Mouse (Mus musculus): ENCODE data around the gene H2afj. TPM values are rescaled to one million over a fixed set of nuclear protein-coding genes. Genes with fewer than 3 reads are reported as not detected.
"Not testable (repeated sequence)": the region's sequence is repeated elsewhere in the genome, so short reads cannot be mapped to it uniquely, and the experiment has no call there.

H2afj gene
- polyA plus RNA-seq, 1 experiment from 2014 or later = 107 TPM

DNA sequence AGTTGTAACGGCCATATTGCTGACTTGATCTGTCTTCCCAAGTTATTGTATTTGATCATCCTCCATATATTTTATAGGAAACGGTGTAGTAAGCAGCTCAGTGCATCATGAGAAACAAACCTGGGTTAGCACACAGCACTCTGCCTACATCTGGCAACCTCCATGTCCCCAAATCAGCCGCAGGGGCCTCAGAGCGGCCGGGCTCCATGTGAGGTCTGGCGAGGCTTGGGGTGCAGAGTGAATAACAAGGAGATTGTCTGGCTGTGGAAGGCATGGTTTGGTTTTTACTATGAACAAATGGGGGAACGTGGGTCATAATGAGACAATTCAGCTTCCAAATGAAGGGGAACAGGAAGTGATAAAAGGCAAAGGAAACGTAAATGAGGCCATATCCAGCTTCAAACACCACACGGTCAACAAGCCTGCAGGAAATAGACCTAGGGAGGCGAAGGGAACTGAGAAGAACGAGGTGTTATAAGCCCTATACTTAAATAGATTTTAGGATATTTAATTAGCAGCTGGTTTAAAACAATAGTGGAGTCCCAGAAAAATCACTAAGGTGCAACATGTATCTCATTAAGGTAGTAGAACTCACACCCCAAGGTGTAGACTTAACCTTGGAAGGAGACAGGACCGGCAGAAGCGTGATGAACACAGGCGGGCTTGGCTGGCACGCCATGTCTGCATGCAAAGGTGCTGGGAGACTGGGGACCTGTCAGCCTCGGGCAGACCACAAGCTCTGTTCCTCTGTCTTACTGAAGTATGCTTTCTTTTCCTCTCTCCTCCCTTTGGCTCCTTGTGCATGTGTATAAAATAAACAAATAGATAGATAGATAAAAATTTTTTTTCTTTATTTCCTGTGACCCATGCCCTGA is 14.9 kb upstream of the H2afj start:
- no peaks in the 10 kb centered on the region; the same call in 1 of the 2 replicates for H3K4me1 ChIP-seq (ENCODE audit: control insufficient read depth, insufficient read depth, low read length)
- peak overlapping the region; percentile 48 for H3K4me2 ChIP-seq
- H3K4me3 ChIP-seq (ENCODE audit: low read depth, low read length) = no peak overlapping the region
- ATAC-seq (ENCODE audit: low FRiP score) (peak; percentile 49; the same call in 1 of the 2 replicates), DNase-seq (ENCODE audit: low spot score, missing footprints) (no peak)
- no peak overlapping the region for H3K27ac ChIP-seq (ENCODE audit: low read depth, low read length)
- H3K9ac ChIP-seq (ENCODE audit: low read length) = no peak overlapping the region
- 28% methylated on average over 16 of the region's 16 CpGs for WGBS
- no peaks in the 10 kb centered on the region for H3K27me3 ChIP-seq (ENCODE audit: control insufficient read depth, insufficient read depth, low read length)
- H3K36me3 ChIP-seq (ENCODE audit: control insufficient read depth, insufficient read depth, low read length) = no peaks in the 10 kb centered on the region
- no peaks in the 10 kb centered on the region for H3K9me3 ChIP-seq (ENCODE audit: control insufficient read depth, low read length)

DNA sequence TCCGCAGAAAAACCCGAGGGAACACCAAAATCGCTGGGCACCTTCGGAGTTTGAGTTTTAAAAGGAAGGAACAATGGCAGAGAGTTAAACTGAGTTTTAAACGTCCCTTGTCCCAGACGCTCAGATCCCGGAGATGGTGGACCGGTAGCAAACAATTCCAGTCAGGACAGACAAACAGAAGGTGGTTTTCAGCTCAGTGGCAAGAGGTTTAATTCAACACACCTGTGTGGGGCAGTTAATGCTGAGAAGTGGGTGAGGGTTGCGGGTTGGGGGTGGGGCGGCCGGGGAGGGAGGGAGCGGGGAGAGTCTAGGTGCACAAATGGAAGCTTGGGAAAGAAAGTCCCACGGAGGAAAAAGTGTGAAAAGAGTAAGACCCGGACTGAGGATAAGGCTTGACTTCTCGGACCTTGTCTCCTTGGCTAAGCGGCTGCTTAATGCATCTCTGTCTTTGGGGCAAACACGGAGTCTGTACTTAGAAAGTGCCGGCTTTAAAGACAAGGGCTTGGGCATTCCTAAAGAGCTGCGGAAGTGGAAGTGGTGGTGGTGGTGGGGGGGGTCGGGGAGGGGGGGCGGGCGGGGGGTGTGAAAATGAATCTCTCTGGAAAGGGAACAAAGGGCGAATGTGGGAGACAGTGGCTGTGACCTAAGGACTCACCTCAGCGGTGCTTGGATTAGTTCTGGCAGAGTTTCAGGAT is 14.1 kb upstream of the H2afj start:
- ATAC-seq (ENCODE audit: low FRiP score) (peak; percentile 57), DNase-seq (ENCODE audit: low spot score, missing footprints) (peak; percentile 90)
- H3K4me3 ChIP-seq (ENCODE audit: low read depth, low read length) = peak overlapping the region; percentile 25
- H3K36me3 ChIP-seq (ENCODE audit: control insufficient read depth, insufficient read depth, low read length) = no peaks in the 10 kb centered on the region
- WGBS = under 1% methylated on average over 20 of the region's 24 CpGs
- H3K9ac ChIP-seq (ENCODE audit: low read length) = peak overlapping the region; percentile 29; the same call in 1 of the 2 replicates
- no peaks in the 10 kb centered on the region for H3K27me3 ChIP-seq (ENCODE audit: control insufficient read depth, insufficient read depth, low read length)
- no peaks in the 10 kb centered on the region for H3K9me3 ChIP-seq (ENCODE audit: control insufficient read depth, low read length)
- H3K4me1 ChIP-seq (ENCODE audit: control insufficient read depth, insufficient read depth, low read length) = no peaks in the 10 kb centered on the region; the same call in 1 of the 2 replicates
- no peak overlapping the region for H3K27ac ChIP-seq (ENCODE audit: low read depth, low read length)
- H3K4me2 ChIP-seq = peak overlapping the region; percentile 48

DNA sequence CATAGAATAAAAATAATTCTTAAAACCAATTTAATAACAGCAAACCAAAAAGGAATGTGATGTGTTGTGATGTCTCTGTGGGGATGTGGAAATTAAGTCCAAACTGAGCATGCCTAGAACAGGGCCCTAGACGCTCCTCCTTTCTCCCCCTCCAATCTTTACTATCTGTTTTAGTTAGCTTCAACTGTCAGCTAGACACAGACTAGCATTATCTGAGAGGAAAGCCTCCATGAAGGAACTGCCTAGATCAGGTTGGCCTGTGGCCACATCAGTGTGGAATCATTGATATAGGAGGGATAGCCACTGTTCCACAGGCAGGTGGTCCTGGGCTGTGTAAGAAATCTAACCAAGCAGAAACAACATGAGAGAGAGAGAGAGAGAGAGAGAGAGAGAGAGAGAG is 12.9 kb upstream of the H2afj start:
- Histone ChIP-seq H3K27ac (ENCODE audit: low read depth, low read length) (no peak overlapping the region), H3K4me3 (ENCODE audit: low read depth, low read length) (no peak overlapping the region), H3K9ac (ENCODE audit: low read length) (no peak overlapping the region), H3K4me2 (no peak overlapping the region), H3K36me3 (ENCODE audit: control insufficient read depth, insufficient read depth, low read length) (no peaks in the 10 kb centered on the region), H3K4me1 (ENCODE audit: control insufficient read depth, insufficient read depth, low read length) (no peaks in the 10 kb centered on the region; the same call in 1 of the 2 replicates), H3K27me3 (ENCODE audit: control insufficient read depth, insufficient read depth, low read length) (no peaks in the 10 kb centered on the region), H3K9me3 (ENCODE audit: control insufficient read depth, low read length) (no peaks in the 10 kb centered on the region)
- WGBS = 50% methylated on average over 1 of the region's 1 CpGs
- DNase-seq (ENCODE audit: low spot score, missing footprints) (no peak), ATAC-seq (ENCODE audit: low FRiP score) (no peak)

DNA sequence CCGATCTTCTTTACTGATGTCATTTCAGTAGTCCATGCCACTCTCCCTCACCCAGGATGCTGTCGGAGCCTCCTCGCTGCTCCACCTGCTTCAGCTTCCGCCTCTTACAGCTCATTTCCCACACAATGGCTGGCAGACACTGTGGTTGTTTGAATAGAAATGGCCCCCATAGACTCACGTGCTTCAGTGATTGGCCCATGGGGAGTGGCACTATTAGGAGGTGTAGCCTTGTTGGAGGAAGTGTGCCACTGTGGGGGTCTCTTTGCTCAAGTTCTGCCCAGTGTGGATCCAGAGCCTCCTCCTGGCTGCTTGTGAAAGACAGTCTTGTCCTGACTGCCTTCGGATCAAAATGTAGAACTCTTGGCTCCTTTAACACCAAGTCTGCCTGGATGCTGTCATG is 12.2 kb upstream of the H2afj start:
- WGBS = 62% methylated on average over 6 of the region's 6 CpGs
- no peak overlapping the region for H3K9ac ChIP-seq (ENCODE audit: low read length)
- H3K36me3 ChIP-seq (ENCODE audit: control insufficient read depth, insufficient read depth, low read length) = no peaks in the 10 kb centered on the region
- H3K9me3 ChIP-seq (ENCODE audit: control insufficient read depth, low read length) = no peaks in the 10 kb centered on the region
- no peaks in the 10 kb centered on the region for H3K27me3 ChIP-seq (ENCODE audit: control insufficient read depth, insufficient read depth, low read length)
- ATAC-seq (ENCODE audit: low FRiP score) (no peak), DNase-seq (ENCODE audit: low spot score, missing footprints) (no peak)
- no peak overlapping the region for H3K27ac ChIP-seq (ENCODE audit: low read depth, low read length)
- no peak overlapping the region for H3K4me3 ChIP-seq (ENCODE audit: low read depth, low read length)
- no peak overlapping the region for H3K4me2 ChIP-seq
- H3K4me1 ChIP-seq (ENCODE audit: control insufficient read depth, insufficient read depth, low read length) = no peaks in the 10 kb centered on the region; the same call in 1 of the 2 replicates

GRCm38 (mm10) chr6:136797874-136798693 is 10.0 kb upstream of the H2afj start:
- WGBS = 90% methylated on average over 3 of the region's 3 CpGs
- H3K4me3 ChIP-seq (ENCODE audit: low read depth, low read length); H3K27me3 ChIP-seq (ENCODE audit: control insufficient read depth, insufficient read depth, low read length); H3K9me3 ChIP-seq (ENCODE audit: control insufficient read depth, low read length); ATAC-seq (ENCODE audit: low FRiP score); H3K4me2 ChIP-seq; DNase-seq (ENCODE audit: low spot score, missing footprints); H3K4me1 ChIP-seq (ENCODE audit: control insufficient read depth, insufficient read depth, low read length); H3K9ac ChIP-seq (ENCODE audit: low read length); H3K27ac ChIP-seq (ENCODE audit: low read depth, low read length); H3K36me3 ChIP-seq (ENCODE audit: control insufficient read depth, insufficient read depth, low read length): not testable (repeated sequence)

- H3K4me3 ChIP-seq (ENCODE audit: low read depth, low read length) = no peak overlapping the region
- H3K4me2 ChIP-seq = no peak overlapping the region
- WGBS = 92% methylated on average over 8 of the region's 8 CpGs
- no peaks in the 10 kb centered on the region for H3K27me3 ChIP-seq (ENCODE audit: control insufficient read depth, insufficient read depth, low read length)
- H3K9me3 ChIP-seq (ENCODE audit: control insufficient read depth, low read length) = no peaks in the 10 kb centered on the region
- H3K27ac ChIP-seq (ENCODE audit: low read depth, low read length) = no peak overlapping the region
- no peaks in the 10 kb centered on the region for H3K36me3 ChIP-seq (ENCODE audit: control insufficient read depth, insufficient read depth, low read length)
- H3K4me1 ChIP-seq (ENCODE audit: control insufficient read depth, insufficient read depth, low read length) = peaks cover 6% of the 10 kb centered on the region; the same call in 1 of the 2 replicates
- no peak overlapping the region for H3K9ac ChIP-seq (ENCODE audit: low read length)
- ATAC-seq (ENCODE audit: low FRiP score) (no peak), DNase-seq (ENCODE audit: low spot score, missing footprints) (peak; percentile 60)
Observed at GRCm38 (mm10) chr6:136800710-136801109, 7.3 kb upstream of the H2afj start.

GRCm38 (mm10) chr6:136801274-136801673 is 6.8 kb upstream of the H2afj start:
- H3K27me3 ChIP-seq (ENCODE audit: control insufficient read depth, insufficient read depth, low read length) = no peaks in the 10 kb centered on the region
- H3K9me3 ChIP-seq (ENCODE audit: control insufficient read depth, low read length) = no peaks in the 10 kb centered on the region
- WGBS = 88% methylated on average over 6 of the region's 6 CpGs
- no peaks in the 10 kb centered on the region for H3K36me3 ChIP-seq (ENCODE audit: control insufficient read depth, insufficient read depth, low read length)
- H3K9ac ChIP-seq (ENCODE audit: low read length) = no peak overlapping the region
- H3K4me1 ChIP-seq (ENCODE audit: control insufficient read depth, insufficient read depth, low read length) = peaks cover 6% of the 10 kb centered on the region; the same call in 1 of the 2 replicates
- no peak overlapping the region for H3K4me3 ChIP-seq (ENCODE audit: low read depth, low read length)
- no peak overlapping the region for H3K27ac ChIP-seq (ENCODE audit: low read depth, low read length)
- ATAC-seq (ENCODE audit: low FRiP score) (no peak), DNase-seq (ENCODE audit: low spot score, missing footprints) (no peak)
- H3K4me2 ChIP-seq = no peak overlapping the region

DNA sequence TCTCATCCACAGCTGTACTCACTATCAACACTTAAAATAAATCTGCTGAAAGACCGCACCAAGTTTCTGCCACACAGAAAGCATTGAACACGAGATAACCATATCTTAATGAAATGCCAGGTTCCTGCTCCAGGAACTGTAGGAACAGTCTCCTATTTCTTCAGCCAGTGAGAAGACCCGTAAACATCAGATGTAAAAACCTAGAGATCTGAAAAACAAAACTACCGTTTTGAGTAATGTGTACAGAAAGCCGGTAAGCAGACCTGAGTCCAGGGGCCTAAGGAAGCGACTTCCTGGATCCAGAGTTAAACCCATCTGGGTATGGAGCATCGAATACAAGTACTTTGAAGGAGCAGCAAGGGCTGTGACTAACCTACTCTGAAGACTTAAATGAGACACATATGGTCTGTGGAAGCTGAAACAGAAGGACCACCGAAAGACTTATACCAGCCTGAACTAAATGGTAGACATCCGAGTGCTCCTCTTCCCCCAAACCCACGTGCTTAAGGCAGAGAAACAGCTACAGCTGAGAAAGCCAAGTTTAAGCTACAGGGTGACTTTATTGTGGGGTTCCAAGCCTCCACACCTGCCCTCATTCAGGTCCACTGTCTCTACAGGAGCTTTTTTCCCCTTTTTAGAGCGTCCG is 4.8 kb upstream of the H2afj start:
- H3K36me3 ChIP-seq (ENCODE audit: control insufficient read depth, insufficient read depth, low read length) = no peaks in the 10 kb centered on the region
- no peaks in the 10 kb centered on the region for H3K9me3 ChIP-seq (ENCODE audit: control insufficient read depth, low read length)
- 24% methylated on average over 12 of the region's 12 CpGs for WGBS
- H3K9ac ChIP-seq (ENCODE audit: low read length) = peak overlapping the region; percentile 95
- DNase-seq (ENCODE audit: low spot score, missing footprints) (peak; percentile 97), ATAC-seq (ENCODE audit: low FRiP score) (no peak; the same call in 1 of the 2 replicates)
- H3K4me3 ChIP-seq (ENCODE audit: low read depth, low read length) = peak overlapping the region; percentile 69
- peak overlapping the region; percentile 100 for H3K27ac ChIP-seq (ENCODE audit: low read depth, low read length)
- no peaks in the 10 kb centered on the region for H3K27me3 ChIP-seq (ENCODE audit: control insufficient read depth, insufficient read depth, low read length)
- peaks cover 6% of the 10 kb centered on the region; the same call in 1 of the 2 replicates for H3K4me1 ChIP-seq (ENCODE audit: control insufficient read depth, insufficient read depth, low read length)
- H3K4me2 ChIP-seq = peak overlapping the region; percentile 80
